Mouse (Mus musculus) embryonic facial prominence, embryonic 14.5 days (tissue): ENCODE results near the gene Espl1. TPM values are rescaled to one million over a fixed set of nuclear protein-coding genes. Genes with fewer than 3 reads are reported as not detected.

Experiments
- ATAC-seq: fragments of 200-750 bp; cut with Nextera tagmentation; 2 replicates; pipeline ENCODE4 v1.8.0; 2017; ENCODE audit warnings: low read depth, moderate number of reproducible peaks, moderate TSS enrichment
- DNase-seq: peaks from one replicate; pipeline ENCODE4 v3.0.0-alpha.2; 2015; ENCODE audit warnings: low spot score
- H3K27ac ChIP-seq: fragments of 300-500 bp; sonication (generic); replicated peaks from 2 replicates; pipeline ENCODE4 v1.5.1; 2014; ENCODE audit warnings: low read depth, mild to moderate bottlenecking, low read length, moderate library complexity
- H3K27me3 ChIP-seq: fragments of 300-500 bp; sonication (generic); replicated peaks from 2 replicates; pipeline ENCODE4 v1.6.1; 2014; ENCODE audit warnings: low read length; ENCODE audit not compliant: control insufficient read depth, insufficient read depth
- H3K36me3 ChIP-seq: fragments of 300-500 bp; sonication (generic); 2 replicates; pipeline ENCODE4 v1.6.1; 2014; ENCODE audit warnings: low read length, mixed read lengths; ENCODE audit not compliant: control insufficient read depth, insufficient read depth
- H3K4me1 ChIP-seq: fragments of 300-500 bp; sonication (generic); 2 replicates; pipeline ENCODE4 v1.6.1; 2014; ENCODE audit warnings: antibody characterized with exemption, low read length; ENCODE audit not compliant: control insufficient read depth, insufficient read depth
- H3K4me2 ChIP-seq: fragments of 300-500 bp; sonication (generic); 2 replicates; pipeline ENCODE4 v1.6.1; 2014; ENCODE audit warnings: low read depth, mild to moderate bottlenecking, low read length, moderate library complexity, mixed read lengths
- H3K4me3 ChIP-seq: fragments of 300-500 bp; sonication (generic); 2 replicates; pipeline ENCODE4 v1.5.1; 2014; ENCODE audit warnings: low read depth, mild to moderate bottlenecking, low read length
- H3K9ac ChIP-seq: fragments of 300-500 bp; sonication (generic); 2 replicates; pipeline ENCODE4 v1.6.1; 2014; ENCODE audit warnings: low read depth, mild to moderate bottlenecking, low read length, moderate library complexity, mixed read lengths
- H3K9me3 ChIP-seq: fragments of 300-500 bp; sonication (generic); 2 replicates; pipeline ENCODE4 v1.6.1; 2016; ENCODE audit warnings: low read length; ENCODE audit not compliant: control insufficient read depth
- WGBS: fragments of 180-500 bp; shearing (Covaris S2); extraction: QIAGEN DNeasy Blood & Tissue Kit; methylation state at CpG from one replicate; pipeline ENCODE4 v1.1.7; 2014; 5-methylcytosine and 5-hydroxymethylcytosine counted together
- polyA plus RNA-seq: library from polyadenylated mRNA; unstranded; fragments of >200 nt; fragmentation: Nextera tagmentation; extraction: Ambion mirVana; gene quantifications from 2 replicates; pipeline ENCODE4 v1.2.1, GENCODE M21; 2014

The Espl1 gene
- polyA plus RNA-seq, 1 experiment from 2014 or later = 22.4 TPM

- WGBS = under 1% methylated on average over 40 of the region's 49 CpGs
- peak overlapping the region; percentile 87 for H3K27ac ChIP-seq
- ATAC-seq (peak; percentile 71), DNase-seq (peak; percentile 89)
- H3K9me3 ChIP-seq = no peaks in the 10 kb centered on the region
- H3K9ac ChIP-seq = peak overlapping the region; percentile 78
- peaks cover 29% of the 10 kb centered on the region for H3K27me3 ChIP-seq
- no peaks in the 10 kb centered on the region for H3K36me3 ChIP-seq
- H3K4me1 ChIP-seq = peaks cover 37% of the 10 kb centered on the region
- H3K4me3 ChIP-seq = peak overlapping the region; percentile 50
- H3K4me2 ChIP-seq = peak overlapping the region; percentile 86
Observed at GRCm38 (mm10) chr15:102355134-102355870, 59.2 kb downstream of the Espl1 start.

GRCm38 (mm10) chr15:102355871-102356441 is 59.9 kb downstream of the Espl1 start:
- peak overlapping the region; percentile 86 for H3K4me2 ChIP-seq
- peak; percentile 62 for ATAC-seq
- H3K27me3 ChIP-seq = peaks cover 29% of the 10 kb centered on the region
- WGBS = 1% methylated on average over 16 of the region's 38 CpGs
- peak overlapping the region; percentile 87 for H3K27ac ChIP-seq
- peaks cover 37% of the 10 kb centered on the region for H3K4me1 ChIP-seq
- H3K9me3 ChIP-seq = no peaks in the 10 kb centered on the region
- DNase-seq = peak; percentile 72
- no peaks in the 10 kb centered on the region for H3K36me3 ChIP-seq
- H3K9ac ChIP-seq = peak overlapping the region; percentile 78
- H3K4me3 ChIP-seq = peak overlapping the region; percentile 50

DNA sequence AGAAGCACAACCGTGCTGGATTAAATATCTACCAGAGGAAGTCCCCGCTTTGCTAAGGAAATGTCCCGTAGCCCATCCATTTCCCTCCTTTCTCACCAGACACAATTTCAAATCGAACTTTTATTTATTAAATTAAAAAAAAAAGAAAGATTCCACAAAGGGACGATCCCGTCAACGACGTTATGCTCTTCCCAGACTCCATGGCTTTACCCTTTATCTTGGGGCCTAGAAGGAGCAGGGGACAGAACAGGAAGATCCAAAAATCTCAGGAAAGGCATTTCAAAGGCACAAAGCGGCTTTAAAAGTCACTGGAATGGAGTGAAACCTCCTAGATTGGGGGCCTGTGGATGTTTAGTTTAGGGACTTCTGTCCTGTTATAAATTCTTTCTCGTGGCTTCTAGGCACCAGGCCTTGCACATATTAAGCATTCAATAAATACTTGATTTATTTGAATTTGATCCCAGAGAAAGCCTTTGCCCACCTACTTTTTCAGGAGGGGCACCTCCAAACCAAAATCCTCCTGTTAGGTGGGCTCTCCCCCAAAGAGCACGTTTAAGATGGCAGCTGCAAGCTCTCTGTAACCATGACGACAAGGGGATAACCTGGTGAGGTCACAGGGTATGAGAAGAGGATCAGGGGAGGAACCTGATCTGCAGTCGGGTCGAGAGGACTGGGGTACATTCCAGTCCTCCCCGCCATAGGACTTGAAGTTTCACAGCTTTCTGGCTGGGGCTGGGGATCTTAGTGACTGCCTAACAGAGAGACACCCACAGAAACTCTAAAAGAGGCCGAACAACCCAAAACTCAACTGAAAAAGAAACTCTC is 60.6 kb downstream of the Espl1 start:
- ATAC-seq = no peak
- Histone ChIP-seq H3K4me1 (peaks cover 34% of the 10 kb centered on the region), H3K4me3 (peak overlapping the region; percentile 50), H3K27me3 (peaks cover 29% of the 10 kb centered on the region), H3K4me2 (peak overlapping the region; percentile 86), H3K9me3 (no peaks in the 10 kb centered on the region), H3K36me3 (no peaks in the 10 kb centered on the region), H3K27ac (peak overlapping the region; percentile 87), H3K9ac (peak overlapping the region; percentile 78)
- 32% methylated on average over 16 of the region's 16 CpGs for WGBS
- no peak for DNase-seq

DNA sequence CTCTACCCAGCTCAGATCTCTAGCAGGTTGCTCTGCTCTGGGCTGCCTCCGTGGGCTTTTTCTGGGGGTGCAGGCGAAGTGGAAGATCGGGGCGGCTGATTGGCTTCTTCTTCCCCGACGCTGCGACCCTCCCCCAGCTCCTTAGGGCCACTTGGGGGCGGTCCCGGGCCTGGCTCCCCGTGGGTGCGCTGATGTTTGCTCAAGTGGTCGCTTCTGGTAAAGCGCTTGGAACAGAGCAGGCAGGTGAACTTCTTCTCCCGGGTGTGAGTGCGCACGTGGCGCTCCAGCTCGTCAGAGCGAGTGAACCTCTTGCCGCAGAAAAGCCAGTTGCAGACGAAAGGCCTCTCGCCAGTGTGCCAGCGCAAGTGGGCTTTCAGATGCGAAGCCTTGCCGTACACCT is 62.1 kb downstream of the Espl1 start:
- Histone ChIP-seq H3K27me3 (peaks cover 29% of the 10 kb centered on the region), H3K4me3 (peak overlapping the region; percentile 19), H3K27ac (peak overlapping the region; percentile 35; the same call in 1 of the 2 replicates), H3K4me1 (peaks cover 34% of the 10 kb centered on the region), H3K4me2 (peak overlapping the region; percentile 44), H3K9me3 (no peaks in the 10 kb centered on the region), H3K9ac (peak overlapping the region; percentile 49), H3K36me3 (no peaks in the 10 kb centered on the region)
- 6% methylated on average over 23 of the region's 25 CpGs for WGBS
- ATAC-seq (no peak), DNase-seq (no peak)

GRCm38 (mm10) chr15:102358834-102359233 is 62.8 kb downstream of the Espl1 start:
- Histone ChIP-seq H3K27me3 (peaks cover 29% of the 10 kb centered on the region), H3K27ac (0 out of 2 replicates have a peak overlapping the region, but pooled peaks have one; percentile 35), H3K4me2 (peak overlapping the region; percentile 44; the same call in 1 of the 2 replicates), H3K36me3 (no peaks in the 10 kb centered on the region), H3K9me3 (no peaks in the 10 kb centered on the region), H3K4me1 (peaks cover 34% of the 10 kb centered on the region), H3K4me3 (no peak overlapping the region), H3K9ac (peak overlapping the region; percentile 49)
- DNase-seq = no peak
- ATAC-seq = no peak
- 17% methylated on average over 5 of the region's 5 CpGs for whole genome bisulfite sequencing

GRCm38 (mm10) chr15:102362648-102363047 is 66.6 kb downstream of the Espl1 start:
- H3K36me3 ChIP-seq = no peaks in the 10 kb centered on the region
- H3K4me1 ChIP-seq = peaks cover 18% of the 10 kb centered on the region
- H3K4me2 ChIP-seq = peak overlapping the region; percentile 46
- WGBS = 7% methylated on average over 13 of the region's 14 CpGs
- peak overlapping the region; percentile 72 for H3K27ac ChIP-seq
- H3K9me3 ChIP-seq = no peaks in the 10 kb centered on the region
- peak overlapping the region; percentile 38; the same call in 1 of the 2 replicates for H3K4me3 ChIP-seq
- H3K9ac ChIP-seq = peak overlapping the region; percentile 52
- peaks cover 21% of the 10 kb centered on the region for H3K27me3 ChIP-seq
- DNase-seq (peak; percentile 70), ATAC-seq (peak; percentile 60)

DNA sequence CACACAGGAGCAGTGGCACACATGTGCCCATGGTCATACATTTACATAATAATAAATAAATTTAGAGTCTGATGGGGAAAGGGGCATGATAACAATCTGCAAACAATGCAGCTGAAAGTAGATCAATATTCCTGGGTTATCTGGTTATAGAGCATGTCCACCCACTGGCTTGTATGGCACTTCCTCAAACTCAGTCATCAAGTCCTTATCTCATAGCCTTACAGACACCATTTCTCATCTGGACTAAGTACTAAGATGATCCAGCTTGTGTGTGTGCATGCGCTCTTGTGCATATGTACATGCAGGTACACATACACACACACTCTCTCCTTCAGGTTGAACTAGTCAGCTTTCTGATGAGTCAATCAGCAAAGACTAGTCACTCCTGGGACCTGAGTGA is 68.6 kb downstream of the Espl1 start:
- Histone ChIP-seq H3K4me2 (peak overlapping the region; percentile 56), H3K9ac (peak overlapping the region; percentile 55), H3K9me3 (no peaks in the 10 kb centered on the region), H3K27me3 (0 out of 2 replicates have a peak, but pooled peaks cover 5% of the 10 kb centered on the region), H3K4me3 (peak overlapping the region; percentile 38), H3K4me1 (peaks cover 3% of the 10 kb centered on the region), H3K27ac (peak overlapping the region; percentile 57), H3K36me3 (no peaks in the 10 kb centered on the region)
- 95% methylated on average over 1 of the region's 1 CpGs for WGBS
- no peak for DNase-seq
- ATAC-seq = no peak

DNA sequence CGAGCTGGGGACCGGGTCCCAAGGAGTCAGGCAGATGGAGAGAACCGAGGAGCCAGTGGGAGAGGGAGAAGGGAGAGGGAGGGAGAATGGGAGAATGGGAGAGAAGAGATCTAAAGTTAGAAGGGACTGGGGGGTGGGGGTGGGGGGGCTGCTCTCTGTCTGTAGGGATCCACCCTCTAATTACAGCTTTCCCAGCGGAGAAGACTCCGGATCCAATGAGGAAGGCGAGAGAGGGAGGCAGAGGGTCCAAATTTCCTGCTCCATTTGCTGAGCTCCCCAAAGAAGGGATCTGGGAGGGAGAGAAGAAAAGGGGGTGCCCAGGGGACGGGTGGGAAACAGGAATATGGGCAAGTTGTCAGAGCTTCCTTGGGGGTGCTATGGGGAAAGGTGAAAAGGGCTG is 70.2 kb downstream of the Espl1 start:
- Histone ChIP-seq H3K36me3 (no peaks in the 10 kb centered on the region), H3K4me2 (peak overlapping the region; percentile 56), H3K4me3 (peak overlapping the region; percentile 38), H3K9me3 (no peaks in the 10 kb centered on the region), H3K9ac (peak overlapping the region; percentile 55), H3K27me3 (0 out of 2 replicates have a peak, but pooled peaks cover 5% of the 10 kb centered on the region), H3K27ac (peak overlapping the region; percentile 74), H3K4me1 (peaks cover 17% of the 10 kb centered on the region)
- ATAC-seq = no peak
- peak; percentile 51 for DNase-seq
- 8% methylated on average over 7 of the region's 7 CpGs for WGBS
